Mouse (Mus musculus): ENCODE measurements at regions not wholly inside any gene's neighbourhood (a gene's known extent, or its start where the extent isn't known, plus 50 kb on each side); places are given as distances from the start of the nearest gene placed in this dataset.
"Not testable (repeated sequence)": the region's sequence is repeated elsewhere in the genome, so short reads cannot be mapped to it uniquely, and the experiment has no call there.

- no peak for DNase-seq
Measured at GRCm38 (mm10) chr2:51682177-51682576, 54.9 kb downstream of the Tas2r134 start.

GRCm38 (mm10) chr2:51682745-51683144 lies 55.4 kb downstream of the Tas2r134 start:
- DNase-seq: no peak

GRCm38 (mm10) chr2:51705110-51705509 lies 77.8 kb downstream of the Tas2r134 start:
- DNase-seq: no peak

GRCm38 (mm10) chr2:51708701-51709100 lies 81.4 kb downstream of the Tas2r134 start:
- DNase-seq: no peak

- DNase-seq: no peak
Measured at GRCm38 (mm10) chr2:51712611-51713010, 85.3 kb downstream of the Tas2r134 start.

GRCm38 (mm10) chr2:51730805-51731204 lies 103.5 kb downstream of the Tas2r134 start:
- no peak for DNase-seq

- no peak for DNase-seq
Measured at GRCm38 (mm10) chr2:51731703-51732102, 104.4 kb downstream of the Tas2r134 start.

- no peak for DNase-seq
Measured at GRCm38 (mm10) chr2:51732355-51732754, 105.0 kb downstream of the Tas2r134 start.

GRCm38 (mm10) chr2:51733218-51733617 lies 105.9 kb downstream of the Tas2r134 start:
- no peak for DNase-seq

- no peak for DNase-seq
Measured at GRCm38 (mm10) chr2:51736452-51736851, 109.1 kb downstream of the Tas2r134 start.

GRCm38 (mm10) chr2:51747675-51748319 lies 120.5 kb downstream of the Tas2r134 start:
- no peak for DNase-seq

GRCm38 (mm10) chr2:51749247-51749646 lies 121.9 kb downstream of the Tas2r134 start:
- no peak for DNase-seq

GRCm38 (mm10) chr2:51752941-51753564 lies 125.7 kb downstream of the Tas2r134 start:
- no peak for DNase-seq

- no peak for DNase-seq
Measured at GRCm38 (mm10) chr2:51753565-51754031, 126.3 kb downstream of the Tas2r134 start.

- DNase-seq: no peak
Measured at GRCm38 (mm10) chr2:51757361-51757760, 130.1 kb downstream of the Tas2r134 start.

- no peak for DNase-seq
Measured at GRCm38 (mm10) chr2:51758093-51758492, 130.8 kb downstream of the Tas2r134 start.

GRCm38 (mm10) chr2:51762866-51763265 lies 135.6 kb downstream of the Tas2r134 start:
- DNase-seq: no peak

- DNase-seq: no peak
Measured at GRCm38 (mm10) chr2:51767507-51768135, 140.3 kb downstream of the Tas2r134 start.

GRCm38 (mm10) chr2:51768298-51769271 lies 141.3 kb downstream of the Tas2r134 start:
- DNase-seq: peak; percentile 58

GRCm38 (mm10) chr2:51785169-51785568 lies 149.8 kb downstream of the Rbm43 start:
- no peak for DNase-seq

GRCm38 (mm10) chr2:51788896-51789295 lies 146.1 kb downstream of the Rbm43 start:
- DNase-seq: peak; percentile 9

GRCm38 (mm10) chr2:51793291-51793690 lies 141.7 kb downstream of the Rbm43 start:
- not testable (repeated sequence) for DNase-seq

GRCm38 (mm10) chr2:51799856-51800255 lies 135.1 kb downstream of the Rbm43 start:
- DNase-seq: no peak

Measured in right cerebral cortex, postnatal 4 days (tissue).